In the genomic region with DNA sequence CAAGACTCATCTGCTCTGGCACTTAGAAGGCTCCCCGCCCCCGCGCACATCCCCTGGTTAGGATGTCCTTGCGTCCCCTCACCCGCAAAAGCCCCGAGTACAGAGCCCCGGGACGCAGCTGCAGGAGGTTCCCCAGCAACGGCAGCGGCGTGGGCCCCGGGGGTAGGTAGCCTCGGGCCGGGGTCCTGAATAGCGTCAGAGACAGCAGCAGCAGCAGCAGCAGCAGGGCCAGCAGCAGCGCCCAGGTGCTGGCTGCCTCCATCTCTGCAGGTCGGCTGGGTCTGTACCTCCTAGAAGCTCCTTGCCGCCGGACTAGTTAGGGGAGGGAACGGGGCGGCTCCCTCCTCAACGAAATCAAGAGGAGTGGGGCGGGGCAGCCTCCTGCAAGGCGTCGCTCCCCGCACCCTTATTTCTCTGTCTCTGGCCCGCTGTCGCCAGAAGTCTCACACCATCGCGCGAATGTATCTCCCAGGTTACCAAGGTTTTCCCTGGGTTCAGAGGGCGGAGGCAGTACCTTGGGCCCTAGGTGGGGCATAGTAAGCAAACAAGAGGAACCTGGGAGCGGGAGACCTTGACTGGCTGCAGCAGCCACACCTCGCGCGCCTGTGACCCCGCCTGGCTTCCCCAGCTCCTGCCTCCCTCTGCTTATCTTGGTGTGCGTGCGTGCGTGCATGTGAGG, we compare ENCODE assay signal across 9 mouse cellular contexts. TPM values are rescaled to one million over a fixed set of nuclear protein-coding genes. Genes with fewer than 3 reads are reported as not detected.
DNase-seq lines count a peak whose midpoint lies in the region; ATAC-seq and TF ChIP-seq lines count a peak whose summit lies in the region.
"Had no signal": no experiment of that assay in that cellular context is flagged by ENCODE, and none has a peak within 500 bp of the region (broad histone marks: within the 10 kb centered on the region; RNA-seq: fewer than 3 reads in every experiment).

A gene (minus strand): TSS at position 673 of the 679 bp plus-strand sequence.

- TF ChIP-seq POLR2A in heart, adult 2 months (IDR thresholded peaks at IDR 0.05; ENCODE audit: insufficient read depth, low read depth, low read length) = no peak

- no peak for DNase-seq in heart, adult 2 months
- no peak for DNase-seq in heart, adult 9 months (ENCODE audit: low spot score in 2 of 2)
- peak; percentile 14 for DNase-seq in c-Kit-positive CD71-positive TER-119-negative erythroid progenitor cells, embryonic 14.5 days (ENCODE audit: low read depth)
- DNase-seq in limb, embryonic 10.5 days (ENCODE audit: low spot score) = peak; percentile 66
- DNase-seq in midbrain, embryonic 10.5 days (ENCODE audit: low spot score) = peak; percentile 31
- peak; percentile 91 for DNase-seq in stomach, postnatal 0 days (ENCODE audit: low spot score)
- no peak for DNase-seq in adrenal gland, postnatal 10 days

- H3K9me3 ChIP-seq in limb, embryonic 10.5 days (replicated peaks) = no peaks in the 10 kb centered on the region
- no peaks in the 10 kb centered on the region for H3K9me3 ChIP-seq in midbrain, embryonic 10.5 days (replicated peaks)
- H3K9me3 ChIP-seq in stomach, postnatal 0 days (ENCODE audit: control insufficient read depth, low read length) = no peaks in the 10 kb centered on the region

- H3K27ac ChIP-seq in heart, adult 2 months = no peak within 1 kb of the TSS
- peak within 1 kb of the TSS; percentile 27; the same call in 1 of the 2 replicates for H3K27ac ChIP-seq in limb, embryonic 10.5 days
- peak within 1 kb of the TSS; percentile 13; the same call in 1 of the 2 replicates for H3K27ac ChIP-seq in midbrain, embryonic 10.5 days (replicated peaks)
- H3K27ac ChIP-seq in stomach, postnatal 0 days (replicated peaks) = peak within 1 kb of the TSS; percentile 91

- intact Hi-C loops in heart, adult 2 months (cut with DNase I) = no loop called here

- ATAC-seq in hematopoietic stem cell, adult 5-6 weeks (replicated peaks in 1 of 2; ENCODE audit: insufficient read depth in 1 of 2, low FRiP score in 2 of 2, low TSS enrichment in 1 of 2, low read depth in 1 of 2, poor library complexity in 2 of 2, severe bottlenecking in 2 of 2) = peak; percentile 66
- ATAC-seq in stomach, postnatal 0 days (ENCODE audit: low FRiP score, low TSS enrichment) = peak; percentile 93

- H3K4me1 ChIP-seq in heart, adult 2 months (ENCODE audit: control insufficient read depth, insufficient read depth, low read length) = no peaks in the 10 kb centered on the region; the same call in 1 of the 2 replicates
- H3K4me1 ChIP-seq in limb, embryonic 10.5 days = peaks cover 14% of the 10 kb centered on the region
- H3K4me1 ChIP-seq in midbrain, embryonic 10.5 days = peaks cover 14% of the 10 kb centered on the region
- H3K4me1 ChIP-seq in stomach, postnatal 0 days (replicated peaks; ENCODE audit: control insufficient read depth, insufficient read depth) = 0 out of 2 replicates have a peak, but pooled peaks cover 5% of the 10 kb centered on the region

- no peaks in the 10 kb centered on the region for H3K36me3 ChIP-seq in heart, adult 2 months (ENCODE audit: control insufficient read depth, insufficient read depth, low read length)
- H3K36me3 ChIP-seq in limb, embryonic 10.5 days = no peaks in the 10 kb centered on the region
- H3K36me3 ChIP-seq in midbrain, embryonic 10.5 days = no peaks in the 10 kb centered on the region
- no peaks in the 10 kb centered on the region for H3K36me3 ChIP-seq in stomach, postnatal 0 days (ENCODE audit: control insufficient read depth, insufficient read depth, low read length)

- no peaks in the 10 kb centered on the region for H3K79me2 ChIP-seq in heart, adult 2 months (replicated peaks; ENCODE audit: control insufficient read depth, insufficient read depth, low read length)

- no peak for TF ChIP-seq EP300 in heart, adult 2 months (IDR thresholded peaks at IDR 0.05; ENCODE audit: insufficient read depth, low read depth, low read length)
- TF ChIP-seq EP300 in stomach, postnatal 0 days (optimal IDR thresholded peaks at IDR 0.05) = no peak

- no peak for TF ChIP-seq CTCF in heart, adult 2 months (IDR thresholded peaks at IDR 0.05)
- TF ChIP-seq CTCF in stomach, postnatal 0 days (IDR thresholded peaks at IDR 0.05; ENCODE audit: low read depth) = 0 out of 2 replicates have a peak, but pooled peaks have one; percentile 4

- peak within 1 kb of the TSS; percentile 40 for H3K4me3 ChIP-seq in heart, adult 2 months
- H3K4me3 ChIP-seq in limb, embryonic 10.5 days = peak within 1 kb of the TSS; percentile 54
- peak within 1 kb of the TSS; percentile 57 for H3K4me3 ChIP-seq in midbrain, embryonic 10.5 days
- peak within 1 kb of the TSS; percentile 56 for H3K4me3 ChIP-seq in stomach, postnatal 0 days (ENCODE audit: low read depth, low read length)

- WGBS in heart, adult 2 months = 4% methylated on average over 40 of the region's 40 CpGs
- under 1% methylated on average over 40 of the region's 40 CpGs for WGBS in limb, embryonic 10.5 days
- under 1% methylated on average over 40 of the region's 40 CpGs for WGBS in midbrain, embryonic 10.5 days
- 3% methylated on average over 36 of the region's 40 CpGs for WGBS in stomach, postnatal 0 days

- H3K9ac ChIP-seq in heart, adult 2 months (ENCODE audit: low read depth, low read length) = peak within 1 kb of the TSS; percentile 60
- peak within 1 kb of the TSS; percentile 72 for H3K9ac ChIP-seq in stomach, postnatal 0 days (ENCODE audit: low read length)

- H3K4me2 ChIP-seq in stomach, postnatal 0 days (replicated peaks; ENCODE audit: low read depth) = peak within 1 kb of the TSS; percentile 87

- H3K27me3 ChIP-seq in heart, adult 2 months (ENCODE audit: control insufficient read depth, insufficient read depth, low read length) = peaks cover 8% of the 10 kb centered on the region
- H3K27me3 ChIP-seq in limb, embryonic 10.5 days (ENCODE audit: low read depth, poor library complexity, severe bottlenecking) = peaks cover 41% of the 10 kb centered on the region
- peaks cover 36% of the 10 kb centered on the region for H3K27me3 ChIP-seq in midbrain, embryonic 10.5 days (ENCODE audit: low read depth, poor library complexity, severe bottlenecking)
- H3K27me3 ChIP-seq in stomach, postnatal 0 days (ENCODE audit: control insufficient read depth, insufficient read depth, low read length) = no peaks in the 10 kb centered on the region

RNA-seq across cellular contexts. Expression of the gene that starts here (rescaled TPM):
- total RNA-seq in heart, adult 2 months (2021) = 1 to 10 TPM; 5.7 to 5.9 TPM
- 5.4 and 10.1 TPM in 2 replicates for polyA plus RNA-seq in heart, adult 2 months (2012; rRNA removed)
- not detected in 2 replicates for total RNA-seq in hematopoietic stem cell, adult 5-6 weeks (2017)
- polyA plus RNA-seq in limb, embryonic 10.5 days (2016; fragmentation: Nextera tagmentation; extraction: Ambion mirVana) = 1.0 and 1.1 TPM in 2 replicates
- polyA plus RNA-seq in midbrain, embryonic 10.5 days (2016; fragmentation: Nextera tagmentation; extraction: Ambion mirVana) = 0.25 and 0.34 TPM in 2 replicates
- 166 and 195 TPM in 2 replicates for polyA plus RNA-seq in stomach, postnatal 0 days (2015; fragmentation: Nextera tagmentation; extraction: Ambion mirVana)
- total RNA-seq in adrenal gland, postnatal 10 days (2021) = 1 to 10 TPM; 3.2 to 3.9 TPM
- total RNA-seq: MEL had no signal

Comparison
In these comparisons a context has a peak if more than half of its experiments do, and no peak if none do; other contexts are left out.
1. RNA of the gene that starts here (polyA plus RNA-seq): 166 to 195 TPM in stomach, postnatal 0 days; 5.4 to 10.1 TPM in heart, adult 2 months, 1.0 to 1.1 TPM in limb, embryonic 10.5 days and 0.25 to 0.34 TPM in midbrain, embryonic 10.5 days; every median in the first group is over 10 times any median in the second.
2. Peak in ATAC-seq in hematopoietic stem cell, adult 5-6 weeks; RNA of the gene not detected or under 1 TPM.
3. Peak in DNase-seq, H3K4me3 ChIP-seq and H3K27ac ChIP-seq in midbrain, embryonic 10.5 days; RNA of the gene not detected or under 1 TPM.
4. DNase-seq: peak in c-Kit-positive CD71-positive TER-119-negative erythroid progenitor cells, embryonic 14.5 days (single experiment), limb, embryonic 10.5 days (single experiment) and stomach, postnatal 0 days (single experiment); none in heart, adult 2 months (0 of 2), heart, adult 9 months (0 of 2) and adrenal gland, postnatal 10 days (single experiment).
5. Peak in every context shown above with its lines, with median percentiles within 50 percentile points of each other: H3K4me3 ChIP-seq.